Mouse (Mus musculus) embryonic stem cell, embryonic (primary cell): Measurements from ENCODE around the gene Scly.

Source experiments
- CTCF ChIA-PET, 4 experiments: fragments of 300-600 bp in 2 of 4; fragments of 350-600 bp in 2 of 4; sonication (Branson Sonifier 250); formaldehyde crosslinking; loops; one replicate each; lab custom pipeline; 2022; ENCODE audit warnings: inconsistent platforms in 2 of 4; lab: Charles Lee
- POLR2A ChIA-PET, 4 experiments: fragments of 300-600 bp in 2 of 4; fragments of 350-600 bp in 2 of 4; sonication (Branson Sonifier 250); formaldehyde crosslinking; loops; one replicate each; lab custom pipeline; 2022; ENCODE audit warnings: antibody characterized with exemption in 4 of 4, inconsistent platforms in 1 of 4; lab: Charles Lee

Scly gene

GRCm38 (mm10) chr1:91332102-91332501, 34.0 kb downstream of the Scly start:
- POLR2A ChIA-PET: interaction anchor here in 1 of 4 experiments (3.4 kb wide), 1 partner anchor 11 kb away, joined by 14 read pairs; the partner anchor contains the start of gene Espnl
- CTCF ChIA-PET: interaction anchor here in 3 of 4 experiments (0.6 to 1.4 kb wide), 3 partner anchors 14 to 152 kb away, joined by 3 to 6 read pairs (median 3); partner anchors contain the start of gene Ramp1 (in 1 of the 3)

GRCm38 (mm10) chr1:91333582-91333981, 35.4 kb downstream of the Scly start:
- ChIA-PET POLR2A (interaction anchor here in 1 of 4 experiments (0.8 to 1.0 kb wide), 2 partner anchors 9 to 79 kb away, joined by 3 read pairs; no protein-coding TSS in a partner anchor), CTCF (interaction anchor here in 3 of 4 experiments (0.6 to 1.0 kb wide), 3 partner anchors 12 to 194 kb away, joined by 3 read pairs; no protein-coding TSS in a partner anchor)

GRCm38 (mm10) chr1:91337355-91337754, 39.2 kb downstream of the Scly start:
- ChIA-PET POLR2A (interaction anchor here in 1 of 4 experiments (1.9 kb wide), 1 partner anchor 8 kb away, joined by 4 read pairs; no protein-coding TSS in a partner anchor), CTCF (interaction anchor here in 2 of 4 experiments (0.5 to 1.7 kb wide), 2 partner anchors 9 to 374 kb away, joined by 4 to 10 read pairs; no protein-coding TSS in a partner anchor)

- ChIA-PET POLR2A (interaction anchor here in 1 of 4 experiments (0.9 kb wide), 1 partner anchor 22 kb away, joined by 3 read pairs; no protein-coding TSS in a partner anchor), CTCF (no interaction called here)
These were observed 45.9 kb downstream of the Scly start for GRCm38 (mm10) chr1:91344001-91344400.

- CTCF ChIA-PET: interaction anchor here in 3 of 4 experiments (0.6 to 2.5 kb wide), 13 partner anchors 8 to 1864 kb away, joined by 3 to 10 read pairs (median 4); partner anchors contain the start of genes Erfe (in 1 of the 3) and Lrrfip1 (in 1 of the 3)
- POLR2A ChIA-PET: interaction anchor here in 3 of 4 experiments (0.5 to 3.2 kb wide), 8 partner anchors 8 to 1133 kb away, joined by 3 to 18 read pairs (median 4); partner anchors contain the start of gene Erfe (in 3 of the 3)
These were observed 47.0 kb downstream of the Scly start for GRCm38 (mm10) chr1:91344921-91345685.

GRCm38 (mm10) chr1:91346892-91347291, 48.8 kb downstream of the Scly start:
- ChIA-PET POLR2A (interaction anchor here in 3 of 4 experiments (0.6 to 3.2 kb wide), 8 partner anchors 11 to 136 kb away, joined by 3 to 18 read pairs (median 4); partner anchors contain the start of genes Erfe (in 2 of the 3) and Hes6 (in 1 of the 3)), CTCF (interaction anchor here (0.6 to 2.5 kb wide), 29 partner anchors 8 to 417 kb away, joined by 3 to 12 read pairs (median 4); partner anchors contain the start of genes Erfe (in 2 of the 4), Hes6 (in 1 of the 4), Ramp1 (in 1 of the 4) and Ube2f (in 1 of the 4))

- POLR2A ChIA-PET: interaction anchor here in 2 of 4 experiments (0.5 to 2.6 kb wide), 4 partner anchors 15 to 106 kb away, joined by 3 to 13 read pairs (median 6); partner anchors contain the start of genes Erfe (in 2 of the 2) and Hes6 (in 1 of the 2)
- CTCF ChIA-PET: interaction anchor here in 2 of 4 experiments (0.6 to 1.5 kb wide), 2 partner anchors 31 to 1513 kb away, joined by 3 read pairs; no protein-coding TSS in a partner anchor
These were observed 52.7 kb downstream of the Scly start, which contains the start of gene Klhl30 for GRCm38 (mm10) chr1:91350841-91351240. Gene Klhl30, plus strand, starts transcription at chr1:91351016.

GRCm38 (mm10) chr1:91351249-91351648, 53.1 kb downstream of the Scly start:
- POLR2A ChIA-PET: interaction anchor here in 2 of 4 experiments (0.5 to 2.6 kb wide), 4 partner anchors 15 to 107 kb away, joined by 3 to 13 read pairs (median 6); partner anchors contain the start of genes Erfe (in 2 of the 2) and Hes6 (in 1 of the 2)
- CTCF ChIA-PET: interaction anchor here in 2 of 4 experiments (0.6 to 1.5 kb wide), 2 partner anchors 31 to 1513 kb away, joined by 3 read pairs; no protein-coding TSS in a partner anchor

- ChIA-PET POLR2A (interaction anchor here in 1 of 4 experiments (1.8 to 2.5 kb wide), 2 partner anchors 10 to 14 kb away, joined by 6 to 19 read pairs; partner anchors contain the start of gene Erfe), CTCF (interaction anchor here in 1 of 4 experiments (0.6 kb wide), 1 partner anchor 42 kb away, joined by 3 read pairs; no protein-coding TSS in a partner anchor)
These were observed 54.1 kb downstream of the Scly start for GRCm38 (mm10) chr1:91352277-91352676.

- POLR2A ChIA-PET: interaction anchor here in 1 of 4 experiments (2.1 kb wide), 1 partner anchor 11 kb away, joined by 4 read pairs; no protein-coding TSS in a partner anchor
- CTCF ChIA-PET: interaction anchor here in 2 of 4 experiments (0.9 to 1.1 kb wide), 2 partner anchors 10 kb away, joined by 3 read pairs; partner anchors contain the start of gene Erfe (in 2 of the 2)
These were observed 58.0 kb downstream of the Scly start for GRCm38 (mm10) chr1:91356105-91356504.

- CTCF ChIA-PET: interaction anchor here in 2 of 4 experiments (0.6 to 0.8 kb wide), 2 partner anchors 16 to 17 kb away, joined by 3 read pairs; no protein-coding TSS in a partner anchor
These were observed 64.0 kb downstream of the Scly start for GRCm38 (mm10) chr1:91362113-91362512.

GRCm38 (mm10) chr1:91364822-91365644, 66.9 kb downstream of the Scly start:
- CTCF ChIA-PET: interaction anchor here (0.7 to 2.5 kb wide), 27 partner anchors 9 to 1422 kb away, joined by 3 to 12 read pairs (median 3); partner anchors contain the start of genes Hes6 (in 2 of the 4), Rab17 (in 1 of the 4) and Scly (in 1 of the 4)
- POLR2A ChIA-PET: interaction anchor here (0.5 to 3.3 kb wide), 26 partner anchors 8 to 312 kb away, joined by 3 to 25 read pairs (median 5); partner anchors contain the start of genes Espnl (in 1 of the 4), Hes6 (in 1 of the 4), Klhl30 (in 1 of the 4) and Ramp1 (in 1 of the 4)

More at GRCm38 (mm10) chr1:91362113-91362512, 64.0 kb downstream of the Scly start:
- POLR2A ChIA-PET: interaction anchor here in 1 of 4 experiments (0.9 kb wide), 1 partner anchor 8 kb away, joined by 3 read pairs; no protein-coding TSS in a partner anchor

GRCm38 (mm10) chr1:91365816-91366214, 67.7 kb downstream of the Scly start:
- CTCF ChIA-PET: interaction anchor here (0.6 to 2.5 kb wide), 35 partner anchors 9 to 1423 kb away, joined by 3 to 12 read pairs (median 3); partner anchors contain the start of genes Hes6 (in 2 of the 4), Rab17 (in 1 of the 4), Scly (in 1 of the 4) and Ube2f (in 1 of the 4)
- POLR2A ChIA-PET: interaction anchor here (0.5 to 3.3 kb wide), 32 partner anchors 9 to 313 kb away, joined by 3 to 25 read pairs (median 5); partner anchors contain the start of genes Hes6 (in 2 of the 4), Klhl30 (in 2 of the 4), Espnl (in 1 of the 4) and Ramp1 (in 1 of the 4)

GRCm38 (mm10) chr1:91366215-91367108, 68.3 kb downstream of the Scly start, which contains the start of gene Erfe:
Gene Erfe, plus strand, starts transcription at chr1:91366430.
- ChIA-PET CTCF (interaction anchor here (0.6 to 2.5 kb wide), 37 partner anchors 9 to 1423 kb away, joined by 3 to 12 read pairs (median 3); partner anchors contain the start of genes Hes6 (in 1 of the 4), Rab17 (in 1 of the 4), Scly (in 1 of the 4) and Ube2f (in 1 of the 4)), POLR2A (interaction anchor here (0.5 to 3.3 kb wide), 41 partner anchors 9 to 411 kb away, joined by 3 to 25 read pairs (median 5); partner anchors contain the start of genes Espnl (in 2 of the 4), Hes6 (in 2 of the 4), Klhl30 (in 2 of the 4) and Ramp1 (in 1 of the 4))
